Mouse (Mus musculus): ENCODE data around the gene Gatad2b. TPM values are rescaled to one million over a fixed set of nuclear protein-coding genes. Genes with fewer than 3 reads are reported as not detected.
"Not testable (repeated sequence)": the region's sequence is repeated elsewhere in the genome, so short reads cannot be mapped to it uniquely, and the experiment has no call there.

Gatad2b gene
- polyA plus RNA-seq, 1 experiment: 2.8 TPM

DNA sequence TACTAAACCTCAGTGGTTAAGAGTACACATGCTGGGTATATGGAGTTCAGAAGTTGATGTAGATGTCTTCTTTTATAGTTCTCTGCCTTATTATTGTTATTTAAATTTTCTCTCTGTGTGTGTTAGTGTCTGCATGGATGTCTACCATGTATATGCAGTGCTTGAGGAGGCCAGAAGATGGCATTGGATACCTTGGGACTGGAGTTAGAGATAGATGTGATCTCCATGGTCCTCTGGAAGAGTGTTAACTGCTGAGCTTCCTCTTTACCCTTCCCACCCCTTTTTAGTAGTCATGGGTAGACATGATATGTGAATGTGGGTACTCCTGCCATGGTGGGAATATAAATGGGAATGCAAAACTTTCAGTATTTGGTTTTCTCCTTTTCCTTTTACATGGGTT is 42.5 kb downstream of the Gatad2b start:
- H3K9me3 ChIP-seq: no peaks in the 10 kb centered on the region
- peaks cover 26% of the 10 kb centered on the region for H3K36me3 ChIP-seq (replicated peaks; ENCODE audit: low read length)
- no peaks in the 10 kb centered on the region for H3K27me3 ChIP-seq (replicated peaks)
- H3K4me1 ChIP-seq: peaks cover 51% of the 10 kb centered on the region
- no peak overlapping the region for H3K4me3 ChIP-seq (replicated peaks)
- TF ChIP-seq FLI1 (IDR thresholded peaks at IDR 0.05; ENCODE audit: low read length) (no peak), GATA1 (IDR thresholded peaks at IDR 0.05; ENCODE audit: borderline replicate concordance, low read length) (no peak)

- no peaks in the 10 kb centered on the region for H3K9me3 ChIP-seq
- peaks cover 42% of the 10 kb centered on the region for H3K4me1 ChIP-seq
- H3K4me3 ChIP-seq (replicated peaks): no peak overlapping the region
- TF ChIP-seq GATA1 (IDR thresholded peaks at IDR 0.05; ENCODE audit: borderline replicate concordance, low read length): no peak
- no peak for TF ChIP-seq FLI1 (IDR thresholded peaks at IDR 0.05; ENCODE audit: low read length)
- peaks cover 43% of the 10 kb centered on the region for H3K36me3 ChIP-seq (replicated peaks; ENCODE audit: low read length)
- no peaks in the 10 kb centered on the region for H3K27me3 ChIP-seq (replicated peaks)
These were observed 45.2 kb downstream of the Gatad2b start for GRCm38 (mm10) chr3:90338190-90338589.

DNA sequence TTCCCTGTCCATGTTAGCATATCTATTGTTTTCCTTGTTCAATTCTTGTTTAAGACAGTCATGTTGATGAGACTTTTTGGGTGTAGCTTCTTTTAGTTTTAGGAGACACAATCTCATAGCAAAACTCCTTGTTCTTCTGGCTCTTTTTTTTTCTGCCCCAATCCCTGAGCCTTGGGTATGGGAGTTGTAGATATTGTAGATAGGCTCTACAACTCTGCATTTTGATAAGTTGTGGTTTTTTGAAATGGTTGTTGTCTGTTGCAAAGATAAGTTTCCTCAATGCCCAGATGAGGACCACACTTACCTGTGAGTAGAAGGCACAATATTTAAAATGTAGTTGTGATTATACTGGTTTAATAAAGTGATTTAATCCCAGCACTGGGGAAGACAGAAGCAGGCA is 47.2 kb downstream of the Gatad2b start:
- peaks cover 46% of the 10 kb centered on the region for H3K36me3 ChIP-seq (replicated peaks; ENCODE audit: low read length)
- no peaks in the 10 kb centered on the region for H3K27me3 ChIP-seq (replicated peaks)
- TF ChIP-seq GATA1 (IDR thresholded peaks at IDR 0.05; ENCODE audit: borderline replicate concordance, low read length) (no peak), FLI1 (IDR thresholded peaks at IDR 0.05; ENCODE audit: low read length) (no peak)
- no peaks in the 10 kb centered on the region for H3K9me3 ChIP-seq
- H3K4me1 ChIP-seq: peaks cover 31% of the 10 kb centered on the region
- H3K4me3 ChIP-seq (replicated peaks): no peak overlapping the region

GRCm38 (mm10) chr3:90342853-90343252 is 49.9 kb downstream of the Gatad2b start:
- H3K27me3 ChIP-seq (replicated peaks); H3K4me3 ChIP-seq (replicated peaks); H3K9me3 ChIP-seq: not testable (repeated sequence)
- peaks cover 26% of the 10 kb centered on the region for H3K4me1 ChIP-seq
- H3K36me3 ChIP-seq (replicated peaks; ENCODE audit: low read length): peaks cover 59% of the 10 kb centered on the region

GRCm38 (mm10) chr3:90347847-90348246 is 54.9 kb downstream of the Gatad2b start:
- H3K4me1 ChIP-seq: peaks cover 11% of the 10 kb centered on the region; the same call in 1 of the 2 replicates
- H3K36me3 ChIP-seq (replicated peaks; ENCODE audit: low read length): peaks cover 76% of the 10 kb centered on the region
- no peak for TF ChIP-seq FLI1 (IDR thresholded peaks at IDR 0.05; ENCODE audit: low read length)
- no peak overlapping the region for H3K4me3 ChIP-seq (replicated peaks)
- no peaks in the 10 kb centered on the region for H3K27me3 ChIP-seq (replicated peaks)
- no peaks in the 10 kb centered on the region for H3K9me3 ChIP-seq

DNA sequence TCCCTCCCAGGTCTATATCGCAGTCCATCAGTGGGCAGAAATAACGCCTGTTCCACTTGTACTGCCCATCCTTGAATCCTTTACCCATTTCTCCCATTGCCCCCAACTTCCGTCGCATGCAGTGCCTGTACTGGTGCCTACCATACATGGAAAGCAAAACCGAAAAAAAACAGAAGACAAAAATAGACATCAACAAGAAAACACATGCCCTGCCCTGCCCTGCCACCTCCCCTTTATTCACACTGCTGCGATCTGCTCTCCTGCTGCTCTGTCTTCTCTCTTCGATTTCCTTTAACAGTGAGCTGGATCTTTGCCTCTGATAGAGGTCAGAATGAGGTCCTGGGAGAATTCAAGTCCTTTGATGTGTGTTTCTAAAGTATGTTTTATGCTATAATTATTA is 65.0 kb downstream of the Gatad2b start:
- Histone ChIP-seq H3K27me3 (replicated peaks) (no peaks in the 10 kb centered on the region), H3K9me3 (no peaks in the 10 kb centered on the region), H3K4me1 (peaks cover 24% of the 10 kb centered on the region), H3K36me3 (replicated peaks; ENCODE audit: low read length) (peaks cover 87% of the 10 kb centered on the region), H3K4me3 (replicated peaks) (no peak overlapping the region)
- TF ChIP-seq FLI1 (IDR thresholded peaks at IDR 0.05; ENCODE audit: low read length): no peak
- no peak for TF ChIP-seq GATA1 (IDR thresholded peaks at IDR 0.05; ENCODE audit: borderline replicate concordance, low read length)

- Histone ChIP-seq H3K36me3 (replicated peaks; ENCODE audit: low read length) (peaks cover 82% of the 10 kb centered on the region), H3K4me3 (replicated peaks) (no peak overlapping the region), H3K9me3 (no peaks in the 10 kb centered on the region), H3K27me3 (replicated peaks) (no peaks in the 10 kb centered on the region), H3K4me1 (peaks cover 24% of the 10 kb centered on the region)
- TF ChIP-seq GATA1 (IDR thresholded peaks at IDR 0.05; ENCODE audit: borderline replicate concordance, low read length): no peak
- TF ChIP-seq FLI1 (IDR thresholded peaks at IDR 0.05; ENCODE audit: low read length): no peak
These were observed 66.3 kb downstream of the Gatad2b start for GRCm38 (mm10) chr3:90359230-90359629.

DNA sequence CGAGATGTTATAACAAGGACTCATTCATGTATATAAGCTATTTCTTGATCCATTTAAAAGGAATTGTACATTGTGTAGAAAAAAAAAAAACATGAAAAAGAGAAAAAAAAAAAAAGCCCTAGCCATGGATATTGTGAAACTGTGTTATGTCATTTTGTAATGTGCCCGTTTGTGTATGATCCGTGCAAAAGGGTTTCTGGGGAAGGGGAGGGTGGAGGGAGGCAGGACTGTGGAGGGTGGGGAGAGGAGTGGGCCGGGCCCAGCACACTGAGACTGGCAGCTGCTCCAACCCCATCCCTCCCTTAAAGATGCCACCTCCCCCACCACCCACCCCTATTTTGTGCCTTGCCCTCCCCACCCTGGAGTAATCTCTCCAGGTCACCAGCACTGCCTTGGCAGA is 68.5 kb downstream of the Gatad2b start:
- no peak for TF ChIP-seq FLI1 (IDR thresholded peaks at IDR 0.05; ENCODE audit: low read length)
- no peak for TF ChIP-seq GATA1 (IDR thresholded peaks at IDR 0.05; ENCODE audit: borderline replicate concordance, low read length)
- no peak overlapping the region for H3K4me3 ChIP-seq (replicated peaks)
- peaks cover 41% of the 10 kb centered on the region for H3K4me1 ChIP-seq
- H3K27me3 ChIP-seq (replicated peaks): no peaks in the 10 kb centered on the region
- no peaks in the 10 kb centered on the region for H3K9me3 ChIP-seq
- peaks cover 67% of the 10 kb centered on the region for H3K36me3 ChIP-seq (replicated peaks; ENCODE audit: low read length)

GRCm38 (mm10) chr3:90362346-90362745 is 69.4 kb downstream of the Gatad2b start:
- Histone ChIP-seq H3K36me3 (replicated peaks; ENCODE audit: low read length) (peaks cover 58% of the 10 kb centered on the region), H3K27me3 (replicated peaks) (no peaks in the 10 kb centered on the region), H3K4me1 (peaks cover 44% of the 10 kb centered on the region), H3K9me3 (no peaks in the 10 kb centered on the region), H3K4me3 (replicated peaks) (no peak overlapping the region)
- TF ChIP-seq GATA1 (IDR thresholded peaks at IDR 0.05; ENCODE audit: borderline replicate concordance, low read length) (no peak), FLI1 (IDR thresholded peaks at IDR 0.05; ENCODE audit: low read length) (no peak)

GRCm38 (mm10) chr3:90367001-90367632 is 74.1 kb downstream of the Gatad2b start:
- peaks cover 5% of the 10 kb centered on the region for H3K27me3 ChIP-seq (replicated peaks)
- no peaks in the 10 kb centered on the region for H3K9me3 ChIP-seq
- peaks cover 24% of the 10 kb centered on the region for H3K4me1 ChIP-seq
- TF ChIP-seq GATA1 (IDR thresholded peaks at IDR 0.05; ENCODE audit: borderline replicate concordance, low read length) (no peak), FLI1 (IDR thresholded peaks at IDR 0.05; ENCODE audit: low read length) (no peak)
- H3K4me3 ChIP-seq (replicated peaks): no peak overlapping the region
- H3K36me3 ChIP-seq (replicated peaks; ENCODE audit: low read length): peaks cover 19% of the 10 kb centered on the region

GRCm38 (mm10) chr3:90369041-90369440 is 76.1 kb downstream of the Gatad2b start:
- Histone ChIP-seq H3K4me3 (replicated peaks) (no peak overlapping the region), H3K4me1 (peaks cover 31% of the 10 kb centered on the region)
- TF ChIP-seq FLI1 (IDR thresholded peaks at IDR 0.05; ENCODE audit: low read length) (no peak), GATA1 (IDR thresholded peaks at IDR 0.05; ENCODE audit: borderline replicate concordance, low read length) (no peak)

More at GRCm38 (mm10) chr3:90369041-90369440, 76.1 kb downstream of the Gatad2b start:
- Histone ChIP-seq H3K27me3 (replicated peaks) (peaks cover 10% of the 10 kb centered on the region), H3K9me3 (no peaks in the 10 kb centered on the region), H3K36me3 (replicated peaks; ENCODE audit: low read length) (peaks cover 7% of the 10 kb centered on the region)
